Mouse (Mus musculus) cerebellum, adult 9-10 months (tissue): ENCODE measurements at regions not wholly inside any gene's neighbourhood (a gene's known extent, or its start where the extent isn't known, plus 50 kb on each side); places are given as distances from the start of the nearest gene placed in this dataset.

Experiments used
- DNase-seq: peaks from one replicate; pipeline ENCODE4 v3.0.0; 2022

DNA sequence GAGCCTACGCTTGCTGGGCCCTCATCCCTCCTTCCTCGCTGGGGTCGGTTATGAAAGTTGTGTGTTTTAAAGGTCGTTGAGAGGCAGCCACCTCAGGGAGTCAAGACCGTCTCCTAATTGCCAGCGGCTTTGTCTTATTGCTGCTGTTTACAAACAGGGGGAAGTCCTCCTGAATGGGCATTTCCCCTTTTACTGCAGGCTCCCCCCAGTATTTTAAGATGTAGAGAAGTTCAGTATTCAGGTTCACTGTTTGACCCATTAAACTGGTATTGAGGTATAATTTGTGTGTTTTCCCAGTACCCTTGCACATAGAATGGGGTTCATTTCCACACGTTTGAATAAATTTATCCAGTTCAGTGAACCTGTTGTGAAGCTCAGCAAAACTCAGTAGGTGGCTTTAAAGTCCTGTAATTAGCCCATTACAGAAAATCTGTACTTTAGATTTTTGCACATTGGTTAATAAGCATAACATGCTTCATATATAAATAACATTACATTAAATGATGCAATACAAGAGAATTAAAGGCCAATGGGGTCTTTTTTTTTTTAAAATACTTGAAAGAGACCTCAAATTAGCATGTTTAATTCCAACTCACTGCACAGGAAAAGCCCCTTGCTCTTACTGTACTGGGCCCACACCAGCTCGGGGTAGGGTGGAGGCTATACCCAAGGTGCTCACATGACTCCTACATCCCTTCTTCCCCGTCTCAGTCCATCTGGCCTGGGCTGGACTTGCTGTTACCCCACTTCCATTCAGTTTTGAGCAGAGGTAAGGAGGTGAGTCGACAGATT, 63.7 kb downstream of the Nkx2-1 start:
- no peak for DNase-seq

DNA sequence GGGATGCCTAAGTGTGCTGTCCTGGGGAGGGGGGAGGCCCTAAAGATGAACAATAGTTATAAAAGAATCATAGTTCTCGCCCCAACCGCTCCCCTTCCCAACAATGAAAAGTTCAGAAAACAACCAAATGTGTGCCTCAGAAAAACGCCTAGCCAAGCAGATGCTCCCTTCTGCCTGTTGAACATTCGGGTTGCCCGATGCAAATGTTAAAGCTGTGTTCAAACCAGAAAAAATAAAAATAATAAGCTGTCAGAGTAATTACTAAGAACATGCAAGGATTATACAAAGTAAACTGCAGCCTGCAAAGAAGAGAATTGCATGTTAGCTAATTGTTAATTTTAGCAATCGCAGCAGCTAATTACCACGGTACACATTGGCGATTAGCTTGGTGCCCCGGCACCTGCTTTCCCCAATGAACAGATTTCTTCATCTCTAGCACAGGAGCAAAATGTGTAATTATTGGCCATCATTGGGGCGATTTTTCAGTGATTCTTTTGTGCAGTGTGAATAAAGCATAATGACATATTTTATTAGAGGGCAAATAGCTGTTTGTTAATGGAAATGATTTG, 65.7 kb downstream of the Nkx2-1 start:
- no peak for DNase-seq

DNA sequence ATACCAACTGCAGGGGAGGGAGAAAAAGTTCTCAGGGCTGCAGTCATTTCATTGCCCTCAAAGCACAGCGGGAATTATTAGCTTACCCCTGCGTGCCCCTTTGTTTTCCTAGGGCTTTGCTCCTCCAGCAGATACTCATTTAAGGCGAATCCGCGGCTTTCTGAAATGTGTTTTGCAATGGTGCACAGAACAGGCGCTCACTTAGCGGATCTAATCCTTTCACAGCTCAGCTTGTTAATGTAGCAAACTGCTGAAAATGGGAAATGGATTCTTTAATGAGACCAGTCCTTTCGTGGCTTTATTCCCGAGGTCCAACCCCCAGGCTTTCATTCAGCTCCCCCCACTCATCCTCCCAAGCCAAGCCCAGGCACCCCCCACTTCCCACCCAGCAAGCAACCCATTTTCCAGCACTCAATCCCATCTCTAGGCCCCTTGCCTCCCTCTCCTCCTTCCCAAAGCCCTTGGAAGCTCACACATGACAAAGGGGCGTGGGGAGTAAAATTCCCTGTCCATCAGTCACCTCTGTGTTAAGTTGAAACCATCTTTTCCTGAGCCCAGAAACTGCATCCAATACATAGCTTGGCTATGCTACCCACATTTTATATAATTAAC, 77.1 kb downstream of the Nkx2-1 start:
- no peak for DNase-seq

DNA sequence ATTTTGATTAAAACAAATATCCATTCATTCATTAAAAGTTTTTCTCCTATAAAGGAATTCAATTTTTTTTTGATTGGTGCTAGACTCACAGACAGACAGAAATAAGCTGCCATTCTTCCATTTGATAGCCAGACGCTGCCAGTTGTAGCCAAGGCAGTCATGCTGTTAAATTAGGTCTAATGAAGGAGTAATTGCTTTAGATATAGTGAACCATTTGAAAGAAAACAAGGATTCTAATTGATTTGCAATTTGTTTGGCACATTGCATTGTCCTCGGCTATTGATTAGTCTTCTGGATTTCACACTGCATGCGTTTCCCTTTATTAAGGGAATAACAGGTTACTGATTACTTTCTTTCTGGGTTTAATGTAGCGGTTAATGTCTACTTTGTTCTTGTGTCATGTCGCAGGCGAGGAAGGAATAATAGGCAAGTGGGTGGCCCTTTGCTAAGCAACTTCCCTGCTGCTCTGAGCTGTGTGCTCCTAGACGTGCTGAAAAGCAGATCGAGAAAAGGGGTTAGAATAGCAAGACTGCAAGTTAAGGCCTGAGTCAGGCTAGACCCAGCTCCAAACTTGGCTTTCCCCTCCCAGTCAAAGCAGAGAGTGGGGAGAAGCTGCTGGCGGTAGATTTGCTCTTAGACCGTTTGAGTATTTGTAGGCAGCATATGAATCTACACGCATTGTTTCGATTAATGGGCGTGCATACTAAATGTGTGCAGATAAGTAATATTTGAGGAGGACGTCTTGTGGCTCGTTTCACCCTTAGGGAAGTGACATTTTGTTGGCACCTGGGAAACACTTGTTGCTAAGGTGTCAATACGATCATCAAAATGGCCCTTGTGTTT, 77.8 kb downstream of the Nkx2-1 start:
- DNase-seq, result no peak

DNA sequence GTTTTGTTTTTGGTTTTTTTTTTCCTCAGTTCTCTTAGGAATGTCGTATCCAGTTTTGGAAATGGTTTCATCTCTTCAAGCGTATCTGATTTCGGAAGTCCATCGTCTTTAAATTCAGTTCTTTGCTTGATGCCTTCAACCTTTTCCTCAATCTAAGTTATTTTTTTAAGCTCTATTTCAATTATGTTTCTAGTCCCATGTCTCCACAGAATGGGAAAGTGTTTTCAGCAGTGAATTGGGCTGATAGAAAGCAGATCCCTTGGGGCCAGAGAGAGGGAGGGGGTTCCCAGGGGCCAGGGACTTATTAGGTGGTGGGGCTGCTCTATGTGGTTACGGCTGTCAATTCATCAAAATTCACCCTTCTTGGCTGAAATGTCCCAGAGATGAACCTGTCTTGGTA, 78.8 kb downstream of the Nkx2-1 start:
- DNase-seq, result no peak

DNA sequence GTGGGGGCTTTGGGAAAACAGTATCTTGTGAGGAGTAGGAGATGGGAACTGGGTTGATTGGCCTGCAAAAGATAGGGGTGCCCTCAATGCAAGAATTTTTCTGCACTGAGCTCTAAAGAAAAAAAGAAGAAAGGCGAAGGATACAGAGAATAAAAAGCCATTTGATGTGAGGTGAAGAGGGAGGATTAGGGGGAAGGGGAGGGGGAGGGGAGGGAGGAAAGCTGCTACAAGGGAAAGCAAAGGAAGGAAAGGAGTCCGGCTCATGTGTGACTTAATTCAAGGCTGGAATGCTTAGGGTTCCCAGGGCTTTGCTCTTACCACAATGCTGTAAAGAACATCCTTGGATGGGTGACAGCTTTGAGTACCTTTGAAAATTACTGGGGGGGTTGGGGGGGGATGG, 79.4 kb downstream of the Nkx2-1 start:
- DNase-seq, result no peak

DNA sequence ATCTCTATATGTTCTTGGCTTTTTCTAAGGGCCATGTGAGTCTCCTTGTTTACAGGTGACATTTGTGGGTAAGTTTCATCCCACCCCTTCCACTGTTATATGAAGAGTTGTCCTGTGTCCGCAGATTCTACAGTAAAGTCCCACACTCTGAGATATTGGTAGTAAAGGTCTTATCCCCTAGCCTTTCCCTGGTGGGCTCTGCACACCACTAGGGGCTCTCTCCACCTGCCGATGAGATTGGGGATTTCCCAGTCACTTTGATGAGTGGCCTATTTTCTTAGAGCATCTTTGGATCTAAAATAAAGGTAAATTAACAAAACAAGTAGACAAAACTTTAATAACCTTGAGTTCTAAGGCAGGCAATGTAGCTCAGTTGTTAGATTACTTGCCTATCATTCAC, 86.4 kb downstream of the Nkx2-1 start:
- DNase-seq, result no peak

DNA sequence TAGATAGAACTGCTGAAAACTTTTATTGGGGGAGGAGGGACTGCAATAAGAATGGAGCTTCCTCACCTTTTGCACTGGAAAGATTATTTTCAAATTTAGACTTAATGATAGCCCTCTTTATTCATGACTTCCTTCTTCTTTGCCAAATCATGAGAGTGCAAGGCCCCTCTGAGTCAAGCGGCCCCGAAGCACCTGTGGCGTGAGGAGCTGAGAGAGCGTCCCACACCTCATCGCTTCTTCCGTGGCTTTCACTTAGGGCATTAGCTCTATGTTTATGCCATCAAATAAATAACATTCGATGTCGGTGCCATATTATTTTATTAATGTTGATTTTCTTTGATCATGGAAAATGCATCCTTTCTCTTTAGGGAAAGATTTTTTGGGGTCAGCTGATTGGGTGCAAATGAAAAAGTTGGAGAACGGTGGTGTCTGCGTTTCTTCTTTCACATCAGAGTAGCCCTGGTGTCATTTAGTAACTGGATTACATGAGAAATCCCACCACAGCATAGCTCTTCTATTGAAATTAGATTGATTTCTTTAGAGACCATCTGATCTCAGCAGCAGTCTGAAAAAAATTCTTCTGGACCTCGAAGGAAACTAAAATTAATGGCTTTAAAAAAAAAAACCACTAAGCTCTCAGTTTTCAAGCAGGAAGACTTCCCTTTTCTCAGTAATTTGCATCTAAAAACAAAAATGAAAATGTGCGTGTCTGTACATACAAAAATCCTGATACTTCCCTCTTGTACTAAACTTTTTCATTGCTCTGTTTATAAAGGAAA, 87.7 kb downstream of the Nkx2-1 start:
- no peak for DNase-seq

DNA sequence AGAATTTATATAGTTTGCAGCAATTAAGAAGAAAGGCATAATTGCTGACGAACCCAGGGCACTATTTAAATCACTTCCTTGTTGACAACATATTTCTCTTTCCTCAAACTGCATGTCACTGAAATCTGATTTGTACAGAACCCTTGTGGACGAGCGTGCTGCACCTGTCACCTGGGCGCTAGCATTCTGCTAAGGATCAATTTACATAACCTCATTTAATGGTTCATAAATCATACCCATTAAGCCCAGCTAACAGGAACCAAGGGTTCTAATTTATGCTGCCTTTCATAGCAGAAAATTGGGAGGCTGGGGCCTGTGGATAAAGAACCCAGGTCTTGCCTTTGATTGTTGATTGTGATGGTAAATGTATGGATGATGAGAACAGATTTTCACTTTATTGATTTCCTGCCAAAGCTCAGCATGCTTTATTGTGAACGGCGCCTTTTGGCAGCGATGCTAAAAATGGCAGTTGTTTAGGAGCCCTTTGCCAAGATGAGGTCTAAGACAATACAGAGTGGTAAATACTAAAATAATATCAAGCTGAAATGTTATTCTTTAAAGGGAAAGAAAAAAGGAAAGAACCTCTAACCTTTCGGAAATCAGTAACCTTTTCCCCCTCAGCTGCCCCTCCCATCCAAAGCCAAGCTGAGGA, 95.4 kb downstream of the Nkx2-1 start:
- peak; percentile 31 for DNase-seq

DNA sequence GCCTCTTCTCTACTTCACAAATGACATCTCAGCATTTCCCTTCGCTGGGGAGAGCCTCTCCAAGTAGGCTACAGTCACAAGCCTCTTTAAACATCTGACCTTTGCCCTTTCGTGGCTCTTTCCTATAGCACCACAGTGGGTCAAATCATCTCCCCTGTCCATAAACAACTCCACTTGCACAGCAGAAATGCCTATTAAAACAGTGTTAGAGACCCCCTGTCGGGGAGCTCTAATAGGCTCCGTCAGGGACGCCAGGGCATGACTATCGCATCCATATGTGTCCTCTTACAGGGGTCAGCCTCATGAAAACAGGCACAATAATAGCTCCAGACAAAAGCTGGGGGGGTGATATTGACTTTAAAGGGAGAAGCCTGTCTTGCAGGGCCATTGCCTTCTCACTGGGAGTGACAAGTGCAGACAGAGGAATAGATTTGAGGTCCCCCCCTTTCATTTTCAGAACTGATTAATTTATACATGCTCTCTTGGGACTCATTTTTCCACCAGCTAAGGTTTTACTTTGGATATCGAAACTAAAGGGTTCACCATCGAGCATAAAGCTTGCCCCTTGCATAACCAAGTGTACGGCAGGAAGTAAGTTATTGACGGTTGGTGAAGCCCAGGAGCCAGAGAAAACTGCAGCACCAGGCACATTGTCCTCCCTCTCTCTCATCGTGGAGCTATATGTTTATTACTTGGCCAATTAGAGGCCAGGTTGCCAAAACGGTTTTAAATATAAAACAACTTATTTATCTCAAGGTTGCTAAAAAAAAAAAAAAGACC, 94.6 kb upstream of the Mbip start:
- no peak for DNase-seq

DNA sequence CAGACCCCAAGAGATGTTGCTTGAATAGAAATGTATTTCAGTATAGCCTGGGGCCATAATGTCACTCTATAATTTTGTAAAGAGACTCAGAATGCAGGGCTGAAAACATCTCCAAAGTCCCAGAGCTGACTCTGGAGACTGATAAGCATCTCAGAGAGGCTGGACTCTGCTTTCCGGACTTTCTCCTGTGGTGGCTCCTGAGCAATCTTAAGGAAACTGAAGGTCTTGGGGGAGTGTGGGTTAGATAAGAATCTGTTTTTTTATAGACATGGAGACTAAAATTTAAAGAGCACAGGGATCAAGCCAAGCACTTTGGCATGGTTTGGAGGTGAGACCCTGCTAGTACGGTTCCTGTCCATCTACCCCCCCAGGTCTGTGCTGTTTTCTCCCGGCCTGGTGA, 92.7 kb upstream of the Mbip start:
- no peak for DNase-seq

DNA sequence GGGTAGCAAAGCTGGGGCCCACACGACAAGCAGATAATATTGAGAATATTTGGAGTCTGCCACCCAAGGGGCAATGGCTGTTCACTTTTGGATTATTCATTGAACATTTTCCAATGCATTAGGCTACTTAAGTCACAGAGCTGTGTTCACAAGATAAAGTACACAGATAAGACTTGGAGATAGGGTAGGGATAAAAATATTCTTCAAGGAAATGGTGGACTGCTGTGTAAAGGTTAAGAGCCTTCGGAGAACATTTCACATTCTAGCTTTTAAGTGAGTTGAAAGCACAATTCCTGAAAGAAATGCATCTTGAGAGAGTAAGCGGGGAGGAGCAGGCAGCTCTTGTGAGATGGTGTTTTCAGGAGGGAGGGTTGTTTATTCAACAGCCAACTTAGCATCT, 92.3 kb upstream of the Mbip start:
- no peak for DNase-seq

DNA sequence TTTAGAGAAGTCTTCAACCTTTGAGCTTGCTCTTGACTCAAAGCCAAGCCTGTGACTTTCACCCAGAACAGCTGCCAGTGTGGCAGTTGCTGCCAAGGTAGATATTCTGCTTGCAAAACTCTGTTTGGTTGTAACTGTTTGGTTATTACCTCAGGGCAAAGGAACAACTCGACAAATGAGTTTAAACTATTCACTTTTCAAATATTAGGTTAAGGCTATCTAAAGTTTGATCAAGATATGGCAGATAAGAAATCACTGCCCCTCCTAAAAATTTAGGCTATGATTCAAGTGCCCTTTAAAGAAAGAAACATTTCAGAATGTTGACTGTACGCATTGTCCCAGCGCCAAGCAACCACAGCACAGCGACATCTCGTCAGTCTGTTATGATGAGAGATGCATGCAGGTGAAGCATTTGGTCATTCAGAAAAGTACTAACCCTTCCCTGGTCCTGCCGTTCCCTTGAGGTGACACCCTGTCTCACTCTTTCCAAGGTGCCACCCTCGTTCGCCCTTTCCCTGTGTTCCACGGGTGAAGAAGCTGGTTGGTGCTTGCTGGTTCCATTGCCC, 81.1 kb upstream of the Mbip start:
- no peak for DNase-seq

DNA sequence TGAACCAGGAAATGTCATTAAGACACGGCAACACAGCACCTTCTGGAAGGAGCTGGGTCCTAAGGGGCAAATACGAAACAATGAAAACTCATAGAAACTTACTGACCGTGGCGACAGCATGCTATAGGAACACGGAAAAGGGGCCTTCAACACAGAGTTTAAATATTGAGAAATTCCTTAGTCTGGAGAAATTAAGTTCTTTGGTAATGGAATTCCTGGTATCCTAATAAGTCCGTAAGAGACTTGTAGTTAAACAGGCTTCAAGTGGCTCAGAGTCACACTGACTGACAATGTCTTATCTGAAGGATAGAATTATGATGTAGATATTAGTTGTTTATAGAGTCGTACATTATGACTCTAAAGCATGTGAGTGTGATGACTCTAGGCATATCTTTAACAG, 70.4 kb upstream of the Mbip start:
- DNase-seq, result no peak

DNA sequence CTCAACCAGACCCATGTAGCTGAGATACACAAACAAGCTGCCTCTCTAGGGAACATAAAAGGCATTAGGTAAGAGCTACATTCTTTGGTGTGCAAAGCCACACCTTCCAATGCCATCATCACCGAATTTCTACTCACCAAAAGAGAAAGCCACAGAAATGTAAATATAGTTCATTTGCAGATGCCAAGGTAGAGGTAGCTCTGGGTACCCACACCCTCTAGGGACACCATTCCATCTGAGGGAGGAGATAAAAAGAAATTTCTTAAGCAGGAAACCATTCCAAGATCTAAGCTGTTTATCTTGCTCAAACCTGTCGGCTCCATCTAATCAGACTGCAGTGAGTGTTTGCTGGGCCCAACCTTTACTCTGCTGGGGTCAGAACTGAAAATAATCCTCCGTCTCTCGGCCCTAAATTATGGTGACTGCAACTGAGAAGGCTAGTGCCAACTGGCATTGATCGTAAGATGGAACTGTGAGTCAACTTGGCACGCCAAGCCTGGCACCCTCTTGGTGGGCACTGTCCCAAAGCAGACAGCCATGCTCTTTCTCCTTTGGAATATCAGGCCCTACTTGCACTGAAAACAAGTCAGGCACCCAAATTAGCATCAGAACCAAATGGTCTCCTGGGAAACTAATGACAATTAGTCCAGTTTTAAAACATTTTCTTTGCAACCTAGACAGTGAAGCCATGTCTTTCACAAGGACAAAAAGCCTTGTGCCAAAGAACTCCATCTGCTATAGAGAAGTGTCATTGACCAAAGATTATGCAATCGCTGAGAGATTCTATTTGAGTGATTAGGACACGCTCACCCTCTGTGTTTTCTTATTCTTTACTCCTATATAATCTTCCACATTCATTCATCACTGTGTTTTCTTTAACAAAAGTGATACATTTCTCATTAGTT, 69.4 kb upstream of the Mbip start:
- peak; percentile 83 for DNase-seq

DNA sequence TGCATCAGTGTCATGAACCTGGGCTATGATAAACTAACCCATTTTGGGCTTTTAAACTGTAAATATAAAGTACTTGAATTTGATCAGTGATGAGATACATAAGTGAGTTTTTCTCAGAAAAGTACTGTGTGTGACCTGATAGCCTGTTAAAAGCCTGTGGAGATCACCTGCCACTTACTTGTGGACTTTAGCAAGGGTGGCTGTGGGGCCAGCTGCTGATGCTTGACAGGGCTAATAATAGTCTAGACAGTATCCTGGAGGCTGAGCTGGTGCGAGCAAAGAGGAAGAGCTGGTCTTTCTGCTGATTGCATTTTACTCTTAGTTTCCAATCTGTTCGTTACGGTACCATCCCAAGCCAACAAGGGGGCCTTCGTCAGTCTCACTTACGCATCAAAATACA, 60.0 kb upstream of the Mbip start:
- no peak for DNase-seq

DNA sequence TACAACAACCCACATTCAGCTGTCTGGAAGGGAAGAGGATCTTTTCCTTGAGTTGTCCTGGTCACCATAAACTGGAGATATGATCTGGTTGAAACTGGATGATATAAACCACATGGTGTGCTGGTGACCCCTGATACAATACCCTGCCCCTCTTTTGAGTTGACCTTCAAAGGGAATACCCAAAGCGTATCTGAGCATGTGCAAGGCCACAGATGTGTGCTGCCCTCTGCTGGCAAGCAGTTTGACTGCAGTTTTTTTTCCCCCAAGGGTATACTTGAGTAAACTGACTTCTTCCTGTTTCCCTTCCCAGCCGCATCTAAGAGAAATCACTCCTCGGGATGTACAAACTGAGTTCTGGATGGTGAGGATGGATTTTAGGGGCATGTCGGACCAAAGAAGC, 59.1 kb upstream of the Mbip start:
- no peak for DNase-seq

DNA sequence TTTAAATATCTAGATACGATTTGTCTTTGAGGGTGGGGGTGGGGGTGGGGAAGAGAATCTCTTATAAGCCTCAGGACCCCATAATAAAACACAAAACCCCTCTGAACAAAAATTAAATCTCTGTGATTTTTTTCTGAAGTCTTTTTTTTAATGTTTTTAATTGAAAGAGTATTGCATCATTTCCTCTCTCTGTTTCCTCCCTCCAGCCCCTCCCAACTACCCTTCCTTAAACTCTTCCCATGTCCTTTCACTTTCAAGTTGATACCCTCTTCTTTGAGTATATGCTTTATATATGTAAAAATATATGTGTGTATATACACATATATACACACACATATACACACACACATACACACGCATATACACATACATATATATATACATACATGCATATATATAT, 58.6 kb upstream of the Mbip start:
- no peak for DNase-seq

DNA sequence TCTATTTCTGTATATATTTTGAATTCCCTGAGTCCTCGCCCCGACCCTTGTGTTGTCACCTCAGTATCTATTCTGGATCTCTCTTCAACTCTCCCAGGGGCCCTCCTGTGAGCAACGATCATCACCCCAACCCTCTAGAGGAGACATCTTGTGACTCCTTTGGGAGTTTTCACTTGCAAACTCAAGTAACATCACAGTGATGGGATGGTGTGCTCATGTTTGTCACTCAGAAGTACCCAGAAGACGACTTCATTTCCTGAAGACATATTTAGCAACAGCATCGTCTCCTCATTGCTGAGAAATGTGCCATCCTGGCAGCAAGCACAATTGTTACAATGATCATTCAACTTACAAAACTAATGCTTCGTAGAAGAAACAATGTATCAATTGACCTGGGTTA, 57.9 kb upstream of the Mbip start:
- DNase-seq, result no peak

DNA sequence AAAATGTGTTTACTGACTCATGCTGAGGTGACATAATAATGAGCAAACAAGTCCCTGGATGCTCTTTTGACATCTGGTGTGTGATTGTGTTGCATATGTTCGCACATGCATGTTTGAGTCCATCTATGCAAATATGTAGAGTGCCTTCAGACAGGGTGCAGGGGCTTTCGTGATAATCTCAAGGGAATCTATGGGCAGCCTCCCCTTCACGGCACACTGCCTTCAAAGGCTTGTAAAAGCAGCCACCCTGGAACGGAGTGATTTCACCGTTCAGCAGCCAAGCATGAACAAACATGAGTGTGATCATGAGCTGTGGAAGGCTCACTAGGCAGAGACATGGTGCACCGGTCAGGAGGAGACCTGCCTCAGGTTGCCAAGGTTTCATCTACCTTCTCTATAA, 57.1 kb upstream of the Mbip start:
- no peak for DNase-seq
